Mouse (Mus musculus): ENCODE results near the gene Efna5. TPM values are rescaled to one million over a fixed set of nuclear protein-coding genes. Genes with fewer than 3 reads are reported as not detected.

Gene Efna5
- polyA plus RNA-seq, 1 experiment from 2014 or later = 34.6 TPM

GRCm38 (mm10) chr17:62607304-62607914 is 273.7 kb downstream of the Efna5 start:
- H3K36me3 ChIP-seq = no peaks in the 10 kb centered on the region
- no peak overlapping the region for H3K27ac ChIP-seq
- WGBS = 89% methylated on average over 18 of the region's 18 CpGs
- H3K4me3 ChIP-seq (replicated peaks) = no peak overlapping the region
- no peaks in the 10 kb centered on the region for H3K9me3 ChIP-seq
- H3K27me3 ChIP-seq (replicated peaks) = no peaks in the 10 kb centered on the region
- H3K4me2 ChIP-seq = no peak overlapping the region
- no peak for ATAC-seq (ENCODE audit: insufficient read depth, low FRiP score, low read depth)
- no peak overlapping the region for H3K9ac ChIP-seq
- no peaks in the 10 kb centered on the region for H3K4me1 ChIP-seq

- no peaks in the 10 kb centered on the region for H3K27me3 ChIP-seq (replicated peaks)
- no peaks in the 10 kb centered on the region for H3K9me3 ChIP-seq
- H3K27ac ChIP-seq = no peak overlapping the region
- peaks cover 6% of the 10 kb centered on the region; the same call in 1 of the 2 replicates for H3K36me3 ChIP-seq
- no peak for ATAC-seq (ENCODE audit: insufficient read depth, low FRiP score, low read depth)
- H3K4me2 ChIP-seq = no peak overlapping the region
- H3K4me1 ChIP-seq = no peaks in the 10 kb centered on the region
- H3K4me3 ChIP-seq (replicated peaks) = no peak overlapping the region
- H3K9ac ChIP-seq = no peak overlapping the region
- 86% methylated on average over 6 of the region's 6 CpGs for WGBS
Observed at GRCm38 (mm10) chr17:62606681-62607080, 274.4 kb downstream of the Efna5 start.

GRCm38 (mm10) chr17:62604309-62604708 is 276.8 kb downstream of the Efna5 start:
- Histone ChIP-seq H3K27me3 (replicated peaks) (no peaks in the 10 kb centered on the region), H3K27ac (no peak overlapping the region), H3K36me3 (peaks cover 6% of the 10 kb centered on the region; the same call in 1 of the 2 replicates), H3K9ac (no peak overlapping the region), H3K4me3 (replicated peaks) (no peak overlapping the region), H3K4me2 (no peak overlapping the region), H3K4me1 (no peaks in the 10 kb centered on the region), H3K9me3 (no peaks in the 10 kb centered on the region)
- no peak for ATAC-seq (ENCODE audit: insufficient read depth, low FRiP score, low read depth)
- WGBS = 71% methylated on average over 5 of the region's 5 CpGs

GRCm38 (mm10) chr17:62603604-62604003 is 277.5 kb downstream of the Efna5 start:
- Histone ChIP-seq H3K4me1 (0 out of 2 replicates have a peak, but pooled peaks cover 3% of the 10 kb centered on the region), H3K4me3 (replicated peaks) (no peak overlapping the region), H3K36me3 (peaks cover 6% of the 10 kb centered on the region; the same call in 1 of the 2 replicates), H3K9me3 (no peaks in the 10 kb centered on the region), H3K9ac (no peak overlapping the region), H3K27me3 (replicated peaks) (no peaks in the 10 kb centered on the region), H3K4me2 (no peak overlapping the region), H3K27ac (no peak overlapping the region)
- ATAC-seq (ENCODE audit: insufficient read depth, low FRiP score, low read depth) = no peak
- 59% methylated on average over 5 of the region's 5 CpGs for WGBS

- Histone ChIP-seq H3K4me2 (no peak overlapping the region), H3K9ac (no peak overlapping the region), H3K36me3 (peaks cover 6% of the 10 kb centered on the region; the same call in 1 of the 2 replicates), H3K27ac (no peak overlapping the region), H3K4me1 (0 out of 2 replicates have a peak, but pooled peaks cover 3% of the 10 kb centered on the region), H3K4me3 (replicated peaks) (no peak overlapping the region), H3K27me3 (replicated peaks) (no peaks in the 10 kb centered on the region), H3K9me3 (no peaks in the 10 kb centered on the region)
- no peak for ATAC-seq (ENCODE audit: insufficient read depth, low FRiP score, low read depth)
- WGBS = 51% methylated on average over 9 of the region's 9 CpGs
Observed at GRCm38 (mm10) chr17:62598716-62599490, 282.2 kb downstream of the Efna5 start.

DNA sequence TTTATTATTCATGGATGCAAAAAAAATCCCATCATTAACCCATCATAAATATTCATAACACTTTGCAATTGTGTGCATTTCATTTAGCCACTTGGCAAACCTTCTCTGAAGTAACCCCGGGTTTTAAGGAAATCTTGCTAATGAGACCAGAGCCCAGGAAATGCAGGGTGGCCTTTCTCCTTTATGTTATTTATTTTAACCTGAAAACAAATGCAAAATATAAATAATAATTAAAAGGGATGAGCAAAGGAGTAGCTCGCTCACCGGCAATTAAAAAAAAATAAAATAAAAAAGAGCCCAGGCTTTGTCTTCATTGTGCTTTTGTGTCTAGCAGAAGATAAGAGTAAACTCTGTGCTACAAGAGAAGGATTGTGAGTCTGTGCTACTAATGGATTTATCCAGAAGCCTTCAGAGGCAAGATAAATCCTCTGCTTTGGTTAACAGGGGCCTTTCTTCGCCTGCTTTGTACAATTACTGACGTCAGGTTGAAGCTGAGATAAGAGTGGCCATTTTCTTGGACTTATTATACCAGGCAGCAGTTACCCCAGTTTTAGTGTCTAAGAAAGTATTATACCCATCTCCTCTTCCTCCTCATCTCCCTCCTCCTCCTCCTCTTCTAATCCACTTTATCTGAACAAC is 288.6 kb downstream of the Efna5 start:
- Histone ChIP-seq H3K27me3 (replicated peaks) (no peaks in the 10 kb centered on the region), H3K36me3 (no peaks in the 10 kb centered on the region), H3K4me3 (replicated peaks) (no peak overlapping the region), H3K4me2 (no peak overlapping the region), H3K27ac (no peak overlapping the region), H3K9ac (no peak overlapping the region), H3K4me1 (no peaks in the 10 kb centered on the region), H3K9me3 (no peaks in the 10 kb centered on the region)
- WGBS = 61% methylated on average over 5 of the region's 5 CpGs
- ATAC-seq (ENCODE audit: insufficient read depth, low FRiP score, low read depth) = no peak

DNA sequence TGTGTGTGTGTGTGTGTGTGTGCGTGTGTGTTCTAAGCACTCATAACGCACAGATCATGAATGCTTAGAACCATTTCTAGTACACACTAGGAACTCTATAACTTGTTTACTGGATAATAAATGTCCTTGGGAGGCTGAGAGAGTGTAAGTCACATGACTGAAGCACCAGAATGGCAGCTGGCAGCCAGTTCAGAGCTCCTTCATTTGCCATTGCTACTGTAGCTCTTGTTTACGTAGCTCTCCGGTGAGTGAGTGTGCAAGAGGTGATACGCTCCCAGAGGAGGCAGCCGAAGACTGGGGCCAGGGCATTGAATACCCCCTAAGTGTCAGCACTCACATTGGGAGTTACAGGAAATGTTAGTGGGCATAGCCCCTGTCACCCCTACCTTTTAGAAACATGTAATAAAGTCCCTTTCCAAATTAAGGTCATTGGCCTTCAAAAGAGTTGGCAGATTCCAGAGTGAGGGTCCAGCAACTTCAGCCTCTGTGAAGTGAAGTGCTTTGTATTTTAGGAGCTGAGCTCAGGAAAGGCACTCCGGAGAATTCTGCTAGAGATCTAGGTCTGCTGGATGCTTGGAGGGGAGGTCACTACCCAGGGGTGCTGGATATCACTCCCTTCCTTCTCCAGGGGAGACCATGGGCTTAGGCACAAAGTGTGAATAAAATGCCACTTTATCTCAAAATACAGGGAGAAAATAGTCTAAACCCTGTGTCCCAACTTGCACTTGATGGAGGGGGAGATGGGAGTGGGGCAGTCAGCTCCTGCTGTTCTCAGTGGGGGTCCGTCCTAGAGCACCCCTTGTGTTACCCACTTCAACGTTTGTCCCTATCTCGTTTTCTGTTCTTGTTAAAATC is 289.3 kb downstream of the Efna5 start:
- Histone ChIP-seq H3K9me3 (no peaks in the 10 kb centered on the region), H3K4me2 (no peak overlapping the region), H3K4me1 (no peaks in the 10 kb centered on the region), H3K27me3 (replicated peaks) (no peaks in the 10 kb centered on the region), H3K9ac (no peak overlapping the region), H3K27ac (no peak overlapping the region), H3K4me3 (replicated peaks) (no peak overlapping the region), H3K36me3 (no peaks in the 10 kb centered on the region)
- no peak for ATAC-seq (ENCODE audit: insufficient read depth, low FRiP score, low read depth)
- WGBS = 74% methylated on average over 10 of the region's 10 CpGs

DNA sequence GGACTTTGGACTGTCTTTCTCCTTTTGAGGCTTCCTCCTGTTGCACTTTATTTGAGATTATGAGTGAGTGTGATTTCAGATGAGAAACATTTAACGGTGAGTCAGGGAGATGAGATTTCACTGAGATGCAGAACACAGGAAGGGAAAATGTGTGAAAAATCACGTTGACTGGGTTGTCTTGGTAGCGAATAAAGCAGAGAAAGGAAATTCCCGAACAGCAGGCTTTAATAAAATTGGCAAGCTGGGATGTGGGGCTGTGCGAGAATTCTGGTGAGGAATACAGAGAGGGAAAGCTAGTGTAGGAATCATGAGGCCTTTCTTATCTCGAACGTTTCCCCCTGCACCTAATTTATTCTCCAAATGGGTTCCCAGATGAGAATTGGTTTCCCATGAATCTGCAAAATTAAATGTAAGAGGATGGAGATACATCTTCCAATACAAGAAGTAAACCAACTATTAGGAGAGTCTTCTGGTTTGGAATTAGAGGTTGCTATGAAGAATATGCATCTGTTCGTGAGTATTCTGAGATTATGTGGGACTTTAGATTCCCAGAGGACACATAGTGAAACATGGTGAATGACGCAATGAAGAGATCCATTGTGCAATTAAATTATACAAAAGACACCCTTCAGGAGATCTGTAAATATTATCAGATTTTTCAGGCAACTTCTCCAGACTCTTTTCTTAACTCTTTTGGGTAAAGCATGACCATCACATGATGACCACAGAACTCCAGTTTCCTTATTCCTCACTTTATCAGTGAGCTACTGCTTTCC is 290.2 kb downstream of the Efna5 start:
- no peaks in the 10 kb centered on the region for H3K36me3 ChIP-seq
- H3K4me1 ChIP-seq = no peaks in the 10 kb centered on the region
- no peak overlapping the region for H3K9ac ChIP-seq
- H3K27me3 ChIP-seq (replicated peaks) = no peaks in the 10 kb centered on the region
- no peak overlapping the region for H3K4me3 ChIP-seq (replicated peaks)
- no peak overlapping the region for H3K4me2 ChIP-seq
- 71% methylated on average over 9 of the region's 9 CpGs for WGBS
- ATAC-seq (ENCODE audit: insufficient read depth, low FRiP score, low read depth) = no peak
- no peaks in the 10 kb centered on the region for H3K9me3 ChIP-seq
- no peak overlapping the region for H3K27ac ChIP-seq

- 36% methylated on average over 6 of the region's 6 CpGs for WGBS
- Histone ChIP-seq H3K4me3 (replicated peaks) (no peak overlapping the region), H3K4me1 (no peaks in the 10 kb centered on the region), H3K9me3 (no peaks in the 10 kb centered on the region), H3K9ac (no peak overlapping the region), H3K27me3 (replicated peaks) (no peaks in the 10 kb centered on the region), H3K36me3 (no peaks in the 10 kb centered on the region), H3K27ac (no peak overlapping the region), H3K4me2 (peak overlapping the region; percentile 10; the same call in 1 of the 2 replicates)
- ATAC-seq (ENCODE audit: insufficient read depth, low FRiP score, low read depth) = no peak
Observed at GRCm38 (mm10) chr17:62580127-62580526, 301.0 kb downstream of the Efna5 start.

GRCm38 (mm10) chr17:62579618-62580017 is 301.5 kb downstream of the Efna5 start:
- Histone ChIP-seq H3K4me2 (peak overlapping the region; percentile 10; the same call in 1 of the 2 replicates), H3K4me3 (replicated peaks) (no peak overlapping the region), H3K9ac (no peak overlapping the region), H3K27ac (no peak overlapping the region), H3K9me3 (no peaks in the 10 kb centered on the region), H3K36me3 (no peaks in the 10 kb centered on the region), H3K27me3 (replicated peaks) (no peaks in the 10 kb centered on the region), H3K4me1 (no peaks in the 10 kb centered on the region)
- WGBS = 37% methylated on average over 6 of the region's 6 CpGs
- no peak for ATAC-seq (ENCODE audit: insufficient read depth, low FRiP score, low read depth)
